Mouse (Mus musculus) T-helper 2 cell (primary cell): ENCODE measurements around the gene Snx7.

ENCODE experiments used
- in situ Hi-C: fragments of 300-600 bp; cut with MboI, MseI; formaldehyde crosslinking; loops from one replicate; pipeline ENCODE4 v1.15.1; 2025; ENCODE audit warnings: high pct_unique_total_duplicates

Gene Snx7

GRCm38 (mm10) chr3:117868637-117869323 lies at the start of gene Snx7:
TSS of gene Snx7 (minus strand) at chr3:117868936.
- in situ Hi-C loops: no loop called here

- in situ Hi-C loops: no loop called here
Observed at GRCm38 (mm10) chr3:117915420-117915819, 46.7 kb upstream of the Snx7 start.

GRCm38 (mm10) chr3:117893736-117894135 lies 25.0 kb upstream of the Snx7 start:
- in situ Hi-C loops: no loop called here

DNA sequence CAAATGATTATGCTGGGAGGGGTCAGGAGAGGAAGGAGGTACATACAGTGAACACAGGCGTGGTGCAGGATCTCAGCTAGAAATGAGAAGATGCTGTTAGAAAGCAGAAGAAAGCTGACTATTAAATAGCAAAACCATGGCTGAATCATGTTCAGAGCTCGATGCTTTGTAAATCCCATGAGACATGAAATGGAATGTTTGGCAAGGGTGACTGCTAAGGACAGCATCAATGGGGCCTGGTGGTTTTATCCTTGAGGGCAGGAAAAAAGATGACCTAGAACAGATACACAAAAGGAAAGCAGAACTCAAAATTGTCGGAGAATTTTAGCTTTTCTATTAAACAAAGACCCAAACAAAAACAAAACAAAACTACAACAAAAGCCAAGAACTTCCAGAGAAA lies 6.7 kb upstream of the Snx7 start:
- in situ Hi-C loops: no loop called here

GRCm38 (mm10) chr3:117873209-117873863 lies 4.6 kb upstream of the Snx7 start:
- in situ Hi-C loops: no loop called here

DNA sequence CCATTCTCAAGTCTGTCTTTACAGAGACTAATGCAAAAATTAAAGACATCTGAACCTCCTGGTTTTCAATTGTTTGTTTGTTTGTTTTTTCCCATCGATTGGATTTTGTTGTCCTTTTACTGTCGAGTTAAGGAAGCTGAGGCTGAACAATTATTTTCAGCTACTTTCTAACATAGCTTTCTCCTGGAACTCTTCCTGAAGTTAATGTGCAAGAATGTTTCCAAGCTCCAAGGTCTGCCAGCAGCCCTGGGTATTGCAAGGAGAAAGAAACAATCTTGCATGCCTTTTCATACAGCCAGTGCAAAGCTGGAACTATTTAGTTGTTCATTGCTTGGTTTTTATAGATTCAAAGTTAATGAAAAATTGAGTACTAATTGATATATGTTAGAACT lies 584 bp upstream of the Snx7 start:
- in situ Hi-C loops: no loop called here

- in situ Hi-C loops: no loop called here
Observed at GRCm38 (mm10) chr3:117868091-117868490, 645 bp downstream of the Snx7 start.

- in situ Hi-C loops: no loop called here
Observed at GRCm38 (mm10) chr3:117866696-117867407, 1.9 kb downstream of the Snx7 start.

- in situ Hi-C loops: no loop called here
Observed at GRCm38 (mm10) chr3:117865621-117866020, 3.1 kb downstream of the Snx7 start.

- in situ Hi-C loops: no loop called here
Observed at GRCm38 (mm10) chr3:117862951-117863350, 5.8 kb downstream of the Snx7 start.

- in situ Hi-C loops: no loop called here
Observed at GRCm38 (mm10) chr3:117861977-117862434, 6.7 kb downstream of the Snx7 start.

- in situ Hi-C loops: no loop called here
Observed at GRCm38 (mm10) chr3:117858996-117859395, 9.7 kb downstream of the Snx7 start.

DNA sequence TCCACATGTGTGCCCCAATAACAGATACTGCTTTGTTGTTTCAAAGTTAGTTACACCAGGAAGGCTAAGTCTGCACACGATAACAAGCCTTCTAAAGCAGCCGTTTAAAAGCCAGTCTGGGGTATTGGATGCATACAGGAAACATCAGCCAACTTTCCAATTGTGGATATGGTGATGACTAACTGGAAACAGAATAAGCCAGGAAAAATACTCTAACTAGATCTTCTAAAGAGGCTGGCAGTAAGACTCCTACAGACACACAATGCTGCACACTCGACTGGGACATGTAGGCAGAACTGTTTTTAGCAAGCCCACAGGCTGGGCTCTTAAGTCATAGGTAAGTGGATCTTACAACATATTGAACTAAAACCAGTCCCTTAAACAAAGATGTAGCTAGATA lies 15.0 kb downstream of the Snx7 start:
- in situ Hi-C loops: no loop called here

GRCm38 (mm10) chr3:117852054-117852361 lies 16.7 kb downstream of the Snx7 start:
- in situ Hi-C loops: no loop called here

DNA sequence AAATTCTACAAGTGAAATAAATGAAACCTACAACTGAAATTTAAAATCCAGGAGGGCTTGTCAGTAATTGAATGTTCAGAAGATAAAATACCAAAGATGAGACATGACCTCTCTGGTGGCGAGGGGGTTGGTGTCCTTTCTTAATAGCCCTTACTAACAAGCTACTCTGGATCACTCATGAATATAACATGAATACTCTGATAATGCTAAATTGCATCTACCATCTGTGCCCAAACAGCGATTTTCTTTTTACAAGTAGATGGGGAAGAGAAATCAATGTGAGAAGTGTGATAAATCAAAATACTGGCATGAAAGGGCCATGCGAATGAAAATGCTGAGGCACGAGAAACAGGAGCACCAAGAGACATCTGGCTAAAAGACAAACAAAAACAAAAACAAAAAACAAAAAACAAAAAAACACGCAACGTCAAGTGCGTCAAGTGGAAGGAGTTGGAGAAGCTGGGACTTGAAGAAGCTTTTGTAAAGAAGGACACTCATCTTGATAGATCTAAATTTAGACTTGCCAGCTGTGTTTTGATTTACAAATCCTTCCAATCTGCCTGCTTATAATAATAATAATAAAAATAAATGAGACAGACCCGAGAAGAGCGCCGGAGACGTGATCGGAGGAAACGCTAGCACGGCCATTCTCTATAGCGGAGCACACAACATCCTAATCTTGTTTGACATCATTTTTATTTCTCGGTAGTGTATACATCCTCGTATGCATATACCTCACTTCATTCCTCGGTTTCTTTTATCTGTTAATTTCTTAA lies 17.3 kb downstream of the Snx7 start:
- in situ Hi-C loops: no loop called here

DNA sequence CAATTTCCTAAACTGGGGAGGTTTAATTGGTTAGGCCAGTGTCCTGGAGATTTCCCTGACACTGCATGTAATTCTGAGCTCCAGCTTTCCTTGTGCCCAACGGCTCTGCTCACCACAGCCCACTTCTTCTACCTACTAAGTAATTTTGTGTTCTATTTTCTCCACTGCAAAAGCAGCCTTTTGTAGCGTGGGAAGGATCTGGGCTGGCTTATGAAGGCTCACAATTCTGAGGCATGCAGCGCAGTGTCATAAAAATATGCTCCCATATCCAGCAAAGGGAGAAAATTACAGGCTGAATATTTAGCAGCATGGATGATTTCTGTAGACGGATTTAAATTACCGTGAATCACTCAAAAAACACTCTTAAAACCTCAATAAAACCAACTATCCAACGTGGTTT lies 19.9 kb downstream of the Snx7 start:
- in situ Hi-C loops: no loop called here

- in situ Hi-C loops: no loop called here
Observed at GRCm38 (mm10) chr3:117842658-117843057, 26.1 kb downstream of the Snx7 start.

DNA sequence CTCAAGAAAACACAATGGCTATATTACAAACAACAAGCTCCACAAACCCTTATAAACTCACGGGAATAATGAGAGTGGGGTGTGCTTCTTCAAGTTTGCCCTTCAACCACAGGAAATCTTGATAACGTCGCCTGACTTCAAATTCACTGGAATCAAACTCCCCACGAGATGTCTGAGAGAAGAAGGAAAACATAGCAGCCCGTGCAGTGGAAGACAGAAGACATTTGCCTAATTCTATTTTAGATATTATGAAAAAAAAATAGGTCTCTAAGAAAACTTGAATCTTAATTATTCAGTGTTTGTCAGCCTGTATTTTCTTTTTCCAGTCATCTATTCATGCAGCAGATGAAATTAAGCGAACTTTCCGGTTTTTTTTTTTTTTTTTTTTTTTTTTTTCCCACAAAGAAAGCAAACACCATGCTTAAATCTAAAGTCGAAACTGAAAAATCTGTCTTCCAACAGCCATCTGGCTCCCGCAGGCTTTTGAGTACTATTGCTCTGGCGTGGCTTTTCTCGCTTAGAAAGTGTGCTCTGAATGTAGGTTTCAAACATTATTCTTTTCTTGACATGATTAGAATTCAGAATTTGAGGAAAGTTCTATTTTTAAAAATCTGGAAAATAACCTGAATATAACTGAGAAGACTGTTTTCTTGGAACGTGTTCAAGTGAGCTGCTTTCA lies 28.7 kb downstream of the Snx7 start:
- in situ Hi-C loops: no loop called here

DNA sequence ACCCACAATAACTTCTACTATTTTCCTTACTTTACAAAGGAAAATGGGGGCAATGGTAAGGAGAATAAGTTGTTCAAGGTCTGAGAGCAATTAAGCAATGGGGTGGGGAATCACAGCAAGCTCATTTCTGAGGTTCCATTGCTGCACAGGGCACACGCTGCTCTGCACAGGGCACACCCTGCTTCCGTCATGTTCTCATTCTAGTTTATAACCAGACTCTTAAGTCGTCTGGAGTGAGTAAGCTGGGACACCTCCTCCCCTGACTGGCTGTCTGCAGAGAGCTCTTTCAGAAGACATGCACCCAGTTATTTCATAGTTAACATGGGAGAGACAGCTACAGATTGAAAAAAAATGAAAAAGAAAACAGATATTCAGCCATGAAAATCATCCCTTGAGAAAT lies 30.7 kb downstream of the Snx7 start:
- in situ Hi-C loops: no loop called here

DNA sequence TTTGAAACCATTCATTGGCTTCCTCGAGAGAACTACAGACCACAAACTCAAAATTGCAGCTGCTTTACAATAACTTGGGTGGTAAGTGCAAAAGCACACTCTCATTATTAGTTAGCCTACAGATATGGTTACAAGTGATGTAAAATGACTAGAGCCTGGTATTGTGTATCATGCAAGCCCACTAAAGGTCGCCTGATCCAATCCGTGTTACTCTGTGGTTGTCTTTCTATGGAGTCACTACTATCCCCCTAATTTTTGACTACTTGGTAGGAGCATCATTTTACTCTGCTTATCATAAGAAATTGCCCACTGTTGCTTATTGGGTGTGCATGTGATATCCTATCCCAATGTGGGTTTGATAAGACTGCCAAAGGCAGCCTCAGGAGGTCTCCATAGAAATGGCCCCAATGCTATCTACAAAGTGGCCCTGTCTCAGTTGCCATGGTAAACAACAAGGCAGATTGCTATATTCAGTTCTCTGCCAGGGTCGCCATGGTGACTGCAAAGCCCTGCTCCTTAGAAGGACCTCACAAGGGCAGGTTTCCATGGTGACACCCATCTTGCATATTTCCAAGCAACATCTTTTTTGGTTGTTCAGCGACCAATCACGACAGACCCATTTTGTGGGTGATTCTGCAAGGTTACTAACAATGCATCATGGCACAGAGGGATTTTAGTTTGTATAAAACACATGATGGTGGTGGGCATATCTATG lies 42.1 kb downstream of the Snx7 start:
- in situ Hi-C loops: no loop called here

DNA sequence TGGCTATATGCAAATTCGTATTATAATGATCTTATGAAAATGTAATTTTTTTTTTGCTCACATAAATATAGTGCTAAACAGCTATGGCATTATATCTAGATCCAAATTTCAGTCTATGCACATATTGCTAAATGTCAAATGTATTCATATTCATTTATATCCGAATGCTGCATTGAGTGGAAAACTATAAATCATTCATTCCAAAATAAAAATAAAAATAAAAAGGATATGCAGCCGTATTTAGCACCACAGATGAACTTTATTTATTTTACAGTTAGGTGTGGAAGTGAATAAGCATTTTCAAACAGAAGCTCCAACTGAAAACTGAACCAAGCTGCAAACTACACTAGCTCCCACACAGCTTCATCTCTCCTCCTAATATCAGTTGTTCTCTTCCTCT lies 45.5 kb downstream of the Snx7 start:
- in situ Hi-C loops: no loop called here
